Mouse (Mus musculus) lung, embryonic 15.5 days (tissue): Measurements from ENCODE around the gene Inf2. TPM values are rescaled to one million over a fixed set of nuclear protein-coding genes. Genes with fewer than 3 reads are reported as not detected.

Source experiments
- ATAC-seq: fragments of 200-750 bp; cut with Nextera tagmentation; 2 replicates; pipeline ENCODE4 v1.8.0; 2017; ENCODE audit warnings: moderate number of reproducible peaks, borderline replicate concordance; ENCODE audit not compliant: low FRiP score, low TSS enrichment; ENCODE audit errors: extremely low read depth
- H3K27ac ChIP-seq: fragments of 300-500 bp; sonication (generic); 2 replicates; pipeline ENCODE4 v1.5.1; 2015; ENCODE audit warnings: moderate library complexity, mild to moderate bottlenecking, inconsistent platforms
- H3K27me3 ChIP-seq: fragments of 300-500 bp; sonication (generic); 2 replicates; pipeline ENCODE4 v1.6.1; 2015; ENCODE audit warnings: inconsistent platforms
- H3K36me3 ChIP-seq: fragments of 300-500 bp; sonication (generic); 2 replicates; pipeline ENCODE4 v1.6.1; 2015; ENCODE audit warnings: inconsistent platforms
- H3K4me1 ChIP-seq: fragments of 300-500 bp; sonication (generic); 2 replicates; pipeline ENCODE4 v1.6.1; 2015; ENCODE audit warnings: inconsistent platforms
- H3K4me2 ChIP-seq: fragments of 300-500 bp; sonication (generic); 2 replicates; pipeline ENCODE4 v1.6.1; 2015; ENCODE audit warnings: inconsistent platforms, mild to moderate bottlenecking, moderate library complexity
- H3K4me3 ChIP-seq: fragments of 300-500 bp; sonication (generic); 2 replicates; pipeline ENCODE4 v1.5.1; 2015; ENCODE audit warnings: mild to moderate bottlenecking, inconsistent platforms
- H3K9ac ChIP-seq: fragments of 300-500 bp; sonication (generic); 2 replicates; pipeline ENCODE4 v1.6.1; 2015; ENCODE audit warnings: inconsistent platforms
- H3K9me3 ChIP-seq: fragments of 300-500 bp; sonication (generic); 2 replicates; pipeline ENCODE4 v1.6.1; 2016; ENCODE audit warnings: inconsistent platforms
- WGBS: fragments of 180-500 bp; shearing (Covaris S2); methylation state at CpG from one replicate; pipeline ENCODE4 v1.1.7; 2015; 5-methylcytosine and 5-hydroxymethylcytosine counted together
- polyA plus RNA-seq: library from polyadenylated mRNA; unstranded; fragments of >200 nt; fragmentation: Nextera tagmentation; extraction: Ambion mirVana; gene quantifications from 2 replicates; pipeline ENCODE4 v1.2.1, GENCODE M21; 2015

The Inf2 gene
- polyA plus RNA-seq, 1 experiment from 2014 or later = 3.7 TPM

DNA sequence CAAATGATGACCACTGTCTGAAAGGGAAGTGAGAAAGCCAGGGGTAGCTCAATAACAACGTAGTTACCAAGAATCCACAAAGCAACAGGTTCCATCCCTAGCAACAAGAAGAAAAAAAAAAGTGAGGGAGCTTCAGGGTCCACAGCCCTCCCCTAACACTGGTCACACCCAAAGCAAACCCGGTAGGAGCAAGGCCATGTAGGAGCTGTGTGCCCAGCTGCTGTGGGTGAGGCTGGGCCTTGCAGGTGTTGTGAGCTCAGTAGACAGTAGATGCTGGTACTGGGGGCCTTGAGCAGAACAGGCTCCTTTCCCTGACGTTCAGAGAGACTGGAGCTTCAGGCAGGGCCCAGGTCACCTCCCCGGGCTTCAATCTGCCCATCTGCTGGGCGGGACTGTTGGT is 36.1 kb upstream of the Inf2 start:
- H3K27me3 ChIP-seq = no peaks in the 10 kb centered on the region
- no peaks in the 10 kb centered on the region for H3K4me1 ChIP-seq
- H3K9me3 ChIP-seq = no peaks in the 10 kb centered on the region
- ATAC-seq = no peak
- H3K4me3 ChIP-seq = no peak overlapping the region
- no peak overlapping the region for H3K4me2 ChIP-seq
- WGBS = 43% methylated on average over 5 of the region's 5 CpGs
- no peak overlapping the region for H3K27ac ChIP-seq
- H3K36me3 ChIP-seq = no peaks in the 10 kb centered on the region
- H3K9ac ChIP-seq = no peak overlapping the region

GRCm38 (mm10) chr12:112554900-112555299 is 33.7 kb upstream of the Inf2 start:
- Histone ChIP-seq H3K4me2 (no peak overlapping the region), H3K9ac (no peak overlapping the region), H3K36me3 (no peaks in the 10 kb centered on the region), H3K4me1 (0 out of 2 replicates have a peak, but pooled peaks cover 5% of the 10 kb centered on the region), H3K27me3 (no peaks in the 10 kb centered on the region), H3K4me3 (no peak overlapping the region), H3K27ac (no peak overlapping the region), H3K9me3 (no peaks in the 10 kb centered on the region)
- WGBS = 30% methylated on average over 12 of the region's 12 CpGs
- no peak for ATAC-seq

- WGBS = 57% methylated on average over 9 of the region's 9 CpGs
- no peak for ATAC-seq
Observed at GRCm38 (mm10) chr12:112556531-112557060, 32.0 kb upstream of the Inf2 start.

DNA sequence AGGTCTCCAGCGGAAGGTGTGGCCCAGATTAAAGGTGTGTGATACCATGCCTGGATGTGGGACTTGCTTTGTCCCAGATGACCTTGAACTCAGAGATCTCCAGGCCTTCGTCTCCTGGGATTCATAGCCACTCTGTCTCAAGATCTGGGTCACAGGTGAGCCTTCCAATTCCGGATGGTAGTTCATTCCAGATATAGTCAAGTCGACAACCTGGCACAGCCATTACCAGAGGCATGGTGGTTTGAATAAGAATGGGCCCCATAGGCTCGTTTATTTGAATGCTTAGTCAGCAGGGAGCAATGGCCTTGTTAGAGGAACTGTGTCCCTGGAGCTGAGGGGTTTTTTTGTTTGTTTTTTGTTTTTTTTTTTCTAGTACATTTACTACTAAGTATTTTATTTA is 31.4 kb upstream of the Inf2 start:
- Histone ChIP-seq H3K27ac (no peak overlapping the region), H3K36me3 (no peaks in the 10 kb centered on the region), H3K27me3 (no peaks in the 10 kb centered on the region), H3K9me3 (no peaks in the 10 kb centered on the region), H3K4me2 (no peak overlapping the region), H3K4me3 (no peak overlapping the region), H3K9ac (no peak overlapping the region), H3K4me1 (0 out of 2 replicates have a peak, but pooled peaks cover 5% of the 10 kb centered on the region)
- 85% methylated on average over 5 of the region's 5 CpGs for whole genome bisulfite sequencing
- ATAC-seq = no peak

More at GRCm38 (mm10) chr12:112556531-112557060, 32.0 kb upstream of the Inf2 start:
- Histone ChIP-seq H3K4me3 (no peak overlapping the region), H3K9ac (no peak overlapping the region), H3K27ac (no peak overlapping the region), H3K27me3 (no peaks in the 10 kb centered on the region), H3K36me3 (no peaks in the 10 kb centered on the region), H3K9me3 (no peaks in the 10 kb centered on the region), H3K4me2 (no peak overlapping the region), H3K4me1 (0 out of 2 replicates have a peak, but pooled peaks cover 5% of the 10 kb centered on the region)

GRCm38 (mm10) chr12:112559231-112559630 is 29.4 kb upstream of the Inf2 start:
- Histone ChIP-seq H3K4me3 (no peak overlapping the region), H3K4me2 (no peak overlapping the region), H3K9ac (no peak overlapping the region), H3K4me1 (0 out of 2 replicates have a peak, but pooled peaks cover 5% of the 10 kb centered on the region), H3K27me3 (no peaks in the 10 kb centered on the region), H3K36me3 (no peaks in the 10 kb centered on the region), H3K27ac (no peak overlapping the region), H3K9me3 (no peaks in the 10 kb centered on the region)
- no peak for ATAC-seq
- WGBS = 42% methylated on average over 3 of the region's 3 CpGs

DNA sequence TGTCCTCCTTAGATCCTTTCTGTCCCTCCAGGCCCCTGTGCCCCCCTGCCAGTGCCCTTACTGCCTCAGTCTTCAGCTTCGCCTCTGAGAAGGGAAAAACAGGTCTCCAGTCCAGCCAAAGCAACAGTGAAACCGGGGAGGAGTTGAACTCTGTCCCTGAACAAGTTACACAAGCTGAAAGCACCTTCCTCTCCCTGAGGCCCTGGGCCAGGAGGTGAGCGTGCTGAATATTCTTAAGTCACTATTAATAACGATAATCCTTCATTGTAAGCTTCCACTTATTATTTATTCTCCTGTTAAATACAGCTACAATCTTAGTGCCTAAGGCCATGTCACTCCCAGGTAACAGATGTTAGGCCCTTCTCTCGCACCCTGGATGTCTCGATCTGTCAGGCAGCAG is 28.9 kb upstream of the Inf2 start:
- no peaks in the 10 kb centered on the region for H3K27me3 ChIP-seq
- no peak overlapping the region for H3K4me3 ChIP-seq
- no peak overlapping the region for H3K27ac ChIP-seq
- H3K36me3 ChIP-seq = no peaks in the 10 kb centered on the region
- H3K9me3 ChIP-seq = no peaks in the 10 kb centered on the region
- H3K4me1 ChIP-seq = 0 out of 2 replicates have a peak, but pooled peaks cover 5% of the 10 kb centered on the region
- no peak for ATAC-seq
- H3K9ac ChIP-seq = no peak overlapping the region
- H3K4me2 ChIP-seq = no peak overlapping the region
- 64% methylated on average over 6 of the region's 6 CpGs for WGBS

- no peak overlapping the region for H3K4me2 ChIP-seq
- no peaks in the 10 kb centered on the region for H3K27me3 ChIP-seq
- H3K9me3 ChIP-seq = no peaks in the 10 kb centered on the region
- no peaks in the 10 kb centered on the region for H3K36me3 ChIP-seq
- no peak for ATAC-seq
- H3K4me1 ChIP-seq = 0 out of 2 replicates have a peak, but pooled peaks cover 5% of the 10 kb centered on the region
- H3K27ac ChIP-seq = no peak overlapping the region
- no peak overlapping the region for H3K9ac ChIP-seq
- 32% methylated on average over 5 of the region's 5 CpGs for WGBS
- no peak overlapping the region for H3K4me3 ChIP-seq
Observed at GRCm38 (mm10) chr12:112560176-112560797, 28.3 kb upstream of the Inf2 start.

DNA sequence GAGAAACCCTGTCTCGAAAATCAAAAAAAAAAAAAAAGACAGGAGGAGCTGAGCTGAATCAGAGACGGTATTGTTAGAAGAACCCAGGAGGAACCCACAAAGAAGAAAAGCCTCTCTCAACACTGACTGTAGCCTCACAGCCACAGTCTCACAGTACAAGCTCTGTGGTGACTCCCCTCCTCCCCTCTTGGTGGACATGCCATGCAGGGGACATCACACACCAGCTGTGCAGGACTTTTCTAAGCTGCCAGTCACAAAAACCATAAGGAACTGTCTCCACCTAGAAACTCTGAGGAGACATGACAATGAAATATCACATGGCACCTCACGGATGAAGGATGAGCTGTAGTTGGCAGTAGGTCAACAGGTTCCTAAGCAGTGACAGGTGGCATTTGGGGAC is 27.4 kb upstream of the Inf2 start:
- H3K9ac ChIP-seq = no peak overlapping the region
- no peaks in the 10 kb centered on the region for H3K9me3 ChIP-seq
- no peak overlapping the region for H3K4me3 ChIP-seq
- 59% methylated on average over 3 of the region's 3 CpGs for WGBS
- H3K4me1 ChIP-seq = 0 out of 2 replicates have a peak, but pooled peaks cover 5% of the 10 kb centered on the region
- no peak overlapping the region for H3K4me2 ChIP-seq
- no peaks in the 10 kb centered on the region for H3K36me3 ChIP-seq
- no peak for ATAC-seq
- no peaks in the 10 kb centered on the region for H3K27me3 ChIP-seq
- no peak overlapping the region for H3K27ac ChIP-seq

DNA sequence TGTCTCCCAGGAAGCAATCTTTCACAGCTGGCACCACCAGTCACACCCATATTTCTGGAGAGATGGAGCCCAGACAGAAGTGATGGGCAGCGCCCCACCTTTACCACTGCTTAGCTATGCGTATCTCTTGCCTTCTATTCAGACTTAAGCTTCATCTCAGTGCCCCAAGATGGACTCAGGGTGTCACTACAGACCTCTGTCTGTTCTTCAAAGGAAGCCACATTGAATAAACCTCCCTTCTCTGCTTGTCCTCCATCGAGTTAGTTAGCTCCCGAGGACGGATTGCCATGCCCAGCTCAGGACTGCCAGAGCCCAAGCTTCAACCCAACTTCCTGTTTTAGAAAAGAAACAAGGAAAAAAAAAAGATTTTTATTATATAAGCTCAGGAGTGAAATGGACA is 26.1 kb upstream of the Inf2 start:
- Histone ChIP-seq H3K4me2 (no peak overlapping the region), H3K27me3 (no peaks in the 10 kb centered on the region), H3K4me1 (0 out of 2 replicates have a peak, but pooled peaks cover 5% of the 10 kb centered on the region), H3K4me3 (no peak overlapping the region), H3K27ac (no peak overlapping the region), H3K36me3 (no peaks in the 10 kb centered on the region), H3K9ac (no peak overlapping the region), H3K9me3 (no peaks in the 10 kb centered on the region)
- no peak for ATAC-seq
- 63% methylated on average over 5 of the region's 5 CpGs for WGBS

DNA sequence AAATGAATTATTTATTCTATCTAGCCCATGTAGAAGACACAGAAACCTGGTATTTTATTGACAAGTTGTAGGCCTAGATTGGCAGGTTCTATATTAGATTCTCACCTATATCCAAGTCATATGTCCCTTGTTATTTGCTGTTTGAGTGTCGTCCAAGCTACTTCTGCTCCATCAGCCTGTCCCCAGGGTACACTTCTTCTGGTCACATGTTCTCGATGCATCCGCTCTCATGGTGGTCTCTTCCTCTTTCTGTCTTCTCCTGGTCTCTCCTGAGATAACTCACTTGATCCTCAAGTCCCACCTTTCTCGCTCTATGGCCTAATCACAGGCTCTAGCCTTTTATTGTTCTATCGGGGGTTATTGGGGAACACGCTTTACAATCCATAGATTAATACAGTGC is 25.6 kb upstream of the Inf2 start:
- Histone ChIP-seq H3K4me3 (no peak overlapping the region), H3K4me1 (0 out of 2 replicates have a peak, but pooled peaks cover 5% of the 10 kb centered on the region), H3K9me3 (no peaks in the 10 kb centered on the region), H3K4me2 (no peak overlapping the region), H3K27me3 (no peaks in the 10 kb centered on the region), H3K36me3 (no peaks in the 10 kb centered on the region), H3K9ac (no peak overlapping the region), H3K27ac (no peak overlapping the region)
- ATAC-seq = no peak
- WGBS = 84% methylated on average over 6 of the region's 6 CpGs

DNA sequence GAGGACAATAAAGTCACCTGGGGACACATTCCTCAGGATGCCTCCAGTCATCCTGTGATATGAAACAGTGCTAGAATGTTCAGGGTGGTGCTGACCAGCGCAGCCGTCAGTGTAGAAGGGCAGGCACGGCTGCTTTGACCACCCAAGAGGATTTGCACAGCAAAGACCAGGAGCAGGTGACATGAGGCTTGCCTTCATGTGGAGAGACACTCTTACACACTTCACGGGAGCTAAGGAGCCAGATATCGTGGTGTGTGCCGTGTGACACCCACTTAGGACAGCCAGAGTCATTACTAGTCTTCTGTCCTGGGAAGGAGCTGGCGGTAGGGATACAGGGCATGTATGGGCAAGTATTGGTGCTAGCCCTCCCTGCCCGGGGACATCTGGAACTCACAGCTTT is 18.4 kb upstream of the Inf2 start:
- no peak for ATAC-seq
- H3K36me3 ChIP-seq = no peaks in the 10 kb centered on the region
- no peaks in the 10 kb centered on the region for H3K4me1 ChIP-seq
- no peak overlapping the region for H3K4me2 ChIP-seq
- H3K4me3 ChIP-seq = no peak overlapping the region
- H3K27me3 ChIP-seq = no peaks in the 10 kb centered on the region
- H3K9me3 ChIP-seq = no peaks in the 10 kb centered on the region
- no peak overlapping the region for H3K27ac ChIP-seq
- no peak overlapping the region for H3K9ac ChIP-seq
- 66% methylated on average over 8 of the region's 8 CpGs for WGBS

GRCm38 (mm10) chr12:112571064-112571463 is 17.5 kb upstream of the Inf2 start:
- no peak overlapping the region for H3K4me3 ChIP-seq
- 61% methylated on average over 6 of the region's 6 CpGs for WGBS
- H3K27me3 ChIP-seq = no peaks in the 10 kb centered on the region
- H3K9ac ChIP-seq = no peak overlapping the region
- no peak overlapping the region for H3K4me2 ChIP-seq
- H3K36me3 ChIP-seq = no peaks in the 10 kb centered on the region
- no peak overlapping the region for H3K27ac ChIP-seq
- peaks cover 5% of the 10 kb centered on the region for H3K4me1 ChIP-seq
- no peaks in the 10 kb centered on the region for H3K9me3 ChIP-seq
- ATAC-seq = no peak; the same call in 1 of the 2 replicates
